Mouse (Mus musculus) right cerebral cortex, postnatal 14 days (tissue): ENCODE results near the gene Arhgap4.

Experiments
- DNase-seq: peaks from one replicate; pipeline ENCODE4 v3.0.0; 2022

The Arhgap4 gene

DNA sequence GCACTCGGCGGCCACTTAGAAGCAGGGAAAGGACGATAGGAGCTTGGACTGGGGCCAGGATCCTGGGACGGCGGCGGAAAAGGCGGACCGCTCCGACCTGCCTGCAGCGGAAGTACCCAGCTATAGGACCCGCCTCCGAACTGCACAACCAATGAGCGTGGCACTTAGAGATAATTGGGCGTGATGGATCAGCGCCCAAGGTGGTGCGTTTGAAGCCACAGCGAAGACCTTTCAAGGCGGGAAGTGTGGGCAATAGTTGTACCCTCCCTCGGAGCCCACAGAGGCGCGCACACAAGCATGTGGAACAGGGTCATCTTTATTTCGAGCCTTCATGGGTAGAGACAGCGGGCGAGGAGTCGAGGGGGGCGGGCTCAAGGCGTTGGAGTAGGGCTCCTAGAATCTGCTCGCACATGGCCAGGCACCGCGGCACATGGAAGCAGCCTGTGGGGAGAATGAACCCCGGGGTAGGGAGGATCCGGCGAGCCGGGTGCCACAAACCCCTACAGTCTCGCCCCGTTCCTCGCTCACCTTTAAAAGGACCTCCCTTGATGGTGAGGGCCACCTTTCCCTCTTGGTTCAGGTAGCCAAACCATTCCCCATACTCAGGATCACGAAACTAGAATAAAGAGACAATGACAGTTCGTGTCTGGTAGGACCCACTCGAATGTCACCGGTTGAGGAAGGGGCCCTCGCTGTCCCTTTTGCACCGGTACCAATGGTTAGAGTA, at the start of gene Arhgap4, which contains the start of gene Naa10:
Arhgap4 (minus strand) TSS at position 48 of the 727 bp plus-strand sequence.
Naa10 (minus strand) TSS at position 122 of the 727 bp plus-strand sequence.
- peak; percentile 87 for DNase-seq

DNA sequence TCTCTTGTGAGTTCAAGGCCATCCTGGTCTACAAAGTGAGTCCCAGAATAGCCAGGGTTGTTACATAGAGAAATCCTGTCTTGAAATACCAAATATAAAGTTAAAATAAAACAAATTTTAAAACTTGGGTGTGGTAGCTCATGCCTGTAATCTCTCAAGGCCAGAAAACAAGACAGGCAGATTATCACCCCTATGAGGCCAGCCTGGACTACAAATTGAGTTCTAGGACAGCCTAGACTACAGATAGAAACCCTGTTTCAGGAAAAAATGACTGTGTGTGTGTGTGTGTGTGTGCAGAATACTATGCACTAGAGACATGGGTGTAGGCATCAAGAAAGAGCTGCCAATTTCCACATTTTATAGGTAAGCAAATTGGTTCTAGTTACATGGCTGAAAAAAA, 49.1 kb upstream of the Arhgap4 start:
- no peak for DNase-seq

DNA sequence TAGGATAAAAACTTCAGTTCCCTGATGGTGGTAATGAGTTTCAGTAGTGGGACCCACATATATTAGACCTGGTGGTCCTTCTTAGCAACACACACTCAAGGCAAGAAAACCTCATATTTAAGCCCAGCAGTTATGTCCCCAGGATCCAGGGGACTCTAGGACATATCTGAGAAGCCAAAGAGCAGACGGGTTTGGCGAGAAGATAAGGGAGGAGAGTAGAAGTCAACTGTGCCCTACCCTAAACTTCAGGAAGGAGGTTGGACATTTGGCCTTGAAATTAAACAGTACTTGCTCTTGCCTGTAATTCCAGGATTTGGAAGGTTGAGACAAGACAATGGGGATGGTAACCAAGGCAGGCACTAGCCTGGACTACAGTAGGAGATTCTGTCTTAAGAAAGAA, 48.1 kb upstream of the Arhgap4 start:
- no peak for DNase-seq

DNA sequence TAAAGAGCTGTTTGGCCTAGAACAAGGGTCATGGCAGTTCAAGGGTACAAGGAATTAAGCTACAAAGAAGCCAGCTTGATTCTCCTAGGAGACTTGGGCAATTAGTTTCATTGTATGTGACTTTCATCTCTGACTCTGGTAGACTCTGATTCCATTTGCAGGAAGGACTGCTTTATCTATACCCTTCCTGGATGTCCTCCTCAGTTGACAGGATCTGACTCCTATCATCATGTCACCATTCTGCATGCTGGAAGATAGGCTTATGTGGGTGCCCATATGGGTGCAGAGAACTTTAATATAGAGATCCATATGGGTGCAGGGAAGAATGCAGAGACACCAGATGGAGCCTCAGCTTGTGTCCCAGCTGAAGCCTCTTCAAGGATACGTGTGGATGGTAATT, 47.5 kb upstream of the Arhgap4 start:
- no peak for DNase-seq

DNA sequence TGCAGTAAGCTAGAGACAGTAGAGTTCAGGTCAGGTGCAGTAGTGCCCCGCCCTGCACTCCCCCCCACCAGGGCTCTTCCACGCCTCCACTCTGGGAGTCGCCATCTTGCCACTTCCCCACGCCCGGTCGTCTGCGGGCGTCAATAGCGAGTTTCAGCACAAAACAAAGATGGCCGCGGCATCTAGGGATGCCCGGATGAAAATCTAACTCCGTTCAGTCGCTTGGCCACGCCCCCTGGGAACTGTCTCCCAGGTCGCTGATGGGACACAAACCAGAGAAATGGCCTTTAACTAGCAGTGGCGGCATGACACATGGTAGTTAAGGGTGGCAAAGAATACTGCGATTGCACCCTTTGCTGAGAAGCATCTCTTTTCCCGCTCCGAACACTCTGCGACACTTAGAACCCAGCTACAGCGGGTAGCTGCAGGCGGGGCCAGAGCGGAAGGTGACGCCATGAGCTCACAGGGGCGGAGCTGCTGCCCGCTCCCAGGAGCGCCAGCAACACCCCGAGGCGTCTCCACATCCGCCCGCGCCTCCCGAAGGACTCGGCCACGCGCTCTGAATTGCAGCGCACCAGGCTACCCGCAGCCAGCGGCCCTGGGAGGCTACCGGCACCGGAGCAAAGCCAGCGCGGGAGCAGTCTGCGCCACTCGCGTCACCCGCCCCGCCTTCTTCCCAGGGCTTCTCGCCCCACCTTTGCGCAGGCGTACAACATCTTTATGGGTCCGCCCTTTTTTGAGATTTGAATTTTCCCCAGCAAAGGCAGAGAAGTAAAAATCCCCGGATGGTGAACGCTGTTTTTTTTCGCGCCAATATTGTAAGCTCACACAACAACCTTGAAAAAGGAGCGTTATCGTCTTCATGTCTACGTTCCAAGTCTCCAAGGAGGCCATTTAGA, 45.8 kb upstream of the Arhgap4 start:
- DNase-seq, result peak; percentile 83

DNA sequence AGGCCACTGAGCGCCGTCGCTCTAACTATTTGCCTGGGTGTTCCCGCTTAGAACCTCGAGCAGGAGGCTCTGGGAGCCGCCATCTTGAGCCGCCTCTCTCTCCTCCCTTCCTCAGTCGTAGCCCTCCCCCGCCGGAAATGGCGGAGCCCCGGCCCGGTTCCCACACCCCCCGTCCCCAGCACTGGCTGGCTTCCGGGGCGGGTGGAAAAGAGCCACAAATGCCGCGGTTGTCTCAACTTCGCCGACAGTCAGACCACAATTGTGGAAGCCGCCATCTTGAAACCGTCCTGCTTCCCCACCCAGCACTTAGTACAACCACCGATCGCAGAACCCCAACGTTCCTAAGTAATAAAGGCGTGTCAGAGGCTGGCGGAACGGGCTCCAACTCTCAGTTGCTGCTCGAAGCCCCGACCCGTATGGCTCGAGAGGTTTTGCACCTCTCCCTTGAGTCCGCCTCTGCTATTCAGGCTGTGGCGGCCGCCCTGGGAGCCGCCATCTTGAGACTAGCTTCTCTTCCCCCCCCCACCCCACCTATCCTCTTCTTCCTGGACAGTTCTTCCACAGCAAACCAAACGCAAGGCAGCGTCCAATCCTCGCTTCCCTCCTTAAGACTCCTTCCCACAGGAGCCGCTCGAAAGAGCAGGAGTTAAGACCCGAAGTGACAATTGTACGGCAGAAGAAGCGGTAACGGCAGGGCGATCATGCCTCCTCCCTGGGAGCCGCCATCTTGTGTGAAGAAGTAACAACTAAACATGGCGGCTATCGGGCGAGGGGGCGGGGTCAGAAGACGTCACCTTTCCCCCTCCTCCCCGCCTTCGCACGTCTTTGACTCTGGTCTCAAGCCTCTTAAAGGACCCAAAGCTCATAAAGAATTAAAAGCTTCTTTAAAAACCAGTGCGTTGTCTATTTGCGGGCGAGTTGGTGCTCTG, 44.8 kb upstream of the Arhgap4 start, which contains the start of gene Hcfc1:
Hcfc1 (minus strand) TSS at position 110 of the 929 bp plus-strand sequence.
- DNase-seq, result peak; percentile 83

DNA sequence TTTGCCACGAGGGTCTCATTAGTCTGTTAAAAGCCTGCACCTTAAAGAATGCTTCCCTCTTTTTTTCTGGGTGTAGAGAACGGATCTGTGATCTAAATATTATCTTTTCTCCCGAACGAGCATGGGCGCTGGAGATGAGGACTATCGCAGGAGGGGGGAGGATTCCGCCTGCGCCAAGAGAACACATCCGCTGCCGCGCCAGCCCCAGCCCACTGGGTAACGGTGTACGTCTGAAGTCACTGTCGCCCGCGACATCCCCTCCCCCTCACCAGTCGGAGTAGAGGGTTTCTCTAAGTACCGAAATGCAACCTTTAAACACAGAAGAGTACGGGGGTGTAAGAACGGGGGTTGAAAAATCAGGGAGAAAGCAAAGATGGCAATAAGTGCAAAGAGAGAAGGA, 43.6 kb upstream of the Arhgap4 start:
- DNase-seq, result peak; percentile 72

DNA sequence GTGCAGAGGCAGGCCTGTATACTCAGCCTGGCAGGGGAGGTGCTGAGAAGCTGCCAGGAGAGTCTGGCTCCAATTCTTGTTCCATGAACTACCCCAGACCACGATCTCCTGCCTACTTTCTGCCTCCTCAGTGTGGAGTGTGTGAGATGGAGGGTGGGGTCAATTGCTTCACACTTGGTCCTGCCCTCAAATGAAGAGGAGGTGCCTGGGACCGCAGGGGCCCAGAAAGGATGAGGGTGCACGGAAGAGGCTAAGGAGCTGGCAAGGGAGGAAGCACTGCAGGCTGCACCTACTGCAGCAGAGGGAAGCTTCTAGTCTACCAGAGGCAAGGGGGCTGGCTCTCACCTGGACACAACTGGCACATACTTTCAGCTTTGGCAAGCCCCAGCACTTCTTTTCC, 42.7 kb upstream of the Arhgap4 start:
- no peak for DNase-seq

DNA sequence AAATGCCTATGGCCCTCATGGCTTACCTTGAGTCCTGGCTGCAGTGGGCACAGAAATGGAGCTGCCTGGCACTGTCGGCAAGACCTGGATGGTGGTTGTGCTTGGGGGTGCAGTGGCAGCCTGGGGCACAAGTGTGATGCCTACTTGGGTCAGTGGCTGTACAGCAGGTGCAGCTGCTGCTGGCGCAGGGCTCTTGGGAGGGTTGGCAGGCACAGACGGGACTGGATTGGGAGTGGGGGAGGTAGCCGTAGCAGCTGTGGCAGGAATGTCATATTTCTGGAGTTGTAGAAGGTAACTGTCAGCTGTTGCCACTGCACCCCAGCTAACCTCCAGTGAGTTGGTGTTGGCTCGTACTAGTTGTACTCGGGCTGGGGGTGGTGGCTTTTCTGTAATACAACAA, 33.3 kb upstream of the Arhgap4 start:
- DNase-seq, result no peak

DNA sequence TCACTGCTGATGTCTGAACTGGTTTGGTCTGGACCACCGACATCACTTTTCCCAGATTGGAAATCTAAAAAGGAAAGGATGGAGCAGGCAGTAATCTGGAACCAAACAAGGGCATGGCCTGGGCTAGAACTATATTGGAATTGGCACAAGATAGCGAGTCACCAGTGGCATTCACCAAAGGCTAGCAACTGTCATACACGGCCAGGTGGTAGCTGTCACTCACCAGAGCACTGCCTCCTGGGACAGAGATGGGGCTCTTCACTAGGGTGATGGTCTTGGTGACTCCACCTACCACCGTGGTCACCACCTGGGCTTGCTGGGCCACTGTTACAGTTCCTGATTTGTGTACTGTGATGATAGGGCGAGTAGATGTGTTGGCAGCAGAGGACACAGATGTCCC, 30.9 kb upstream of the Arhgap4 start:
- DNase-seq, result no peak

DNA sequence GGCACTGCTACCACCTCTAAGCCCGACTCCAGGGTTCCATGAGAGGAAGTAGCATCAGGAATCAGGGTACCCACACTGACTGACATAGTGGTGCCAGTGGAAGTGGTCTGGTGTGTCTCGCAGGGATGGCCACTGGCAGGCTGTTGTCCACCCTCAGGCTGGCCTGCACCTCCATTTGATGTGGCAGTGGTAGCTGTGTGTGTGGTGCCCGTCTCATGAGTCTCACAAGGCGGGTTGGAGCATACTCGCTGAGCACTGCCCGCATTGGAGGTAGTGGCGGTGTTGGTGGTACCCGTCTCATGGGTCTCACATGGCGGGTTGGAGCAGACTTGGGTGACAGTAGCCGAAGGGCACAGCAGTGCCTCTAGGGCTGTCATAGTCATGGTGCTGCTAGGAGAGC, 27.7 kb upstream of the Arhgap4 start:
- DNase-seq, result no peak

DNA sequence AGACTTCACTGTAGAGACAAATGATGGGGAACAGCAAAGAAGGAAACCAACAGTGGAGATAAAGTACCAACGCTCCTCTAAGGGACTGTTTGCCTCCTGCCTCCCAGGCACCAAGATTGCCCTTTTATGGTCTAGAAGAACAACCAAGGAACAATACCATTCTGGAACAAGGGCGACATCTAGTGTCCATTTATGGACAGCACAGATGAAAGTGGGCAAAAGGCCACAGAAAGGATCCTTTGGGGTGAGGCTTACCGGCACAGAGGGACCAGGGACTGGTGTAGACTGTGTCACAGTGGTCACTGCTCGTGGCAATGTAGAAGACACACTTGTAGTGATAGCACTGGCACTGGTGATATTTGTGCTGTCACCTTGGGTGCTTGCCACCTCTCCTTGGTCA, 27.0 kb upstream of the Arhgap4 start:
- DNase-seq, result no peak

DNA sequence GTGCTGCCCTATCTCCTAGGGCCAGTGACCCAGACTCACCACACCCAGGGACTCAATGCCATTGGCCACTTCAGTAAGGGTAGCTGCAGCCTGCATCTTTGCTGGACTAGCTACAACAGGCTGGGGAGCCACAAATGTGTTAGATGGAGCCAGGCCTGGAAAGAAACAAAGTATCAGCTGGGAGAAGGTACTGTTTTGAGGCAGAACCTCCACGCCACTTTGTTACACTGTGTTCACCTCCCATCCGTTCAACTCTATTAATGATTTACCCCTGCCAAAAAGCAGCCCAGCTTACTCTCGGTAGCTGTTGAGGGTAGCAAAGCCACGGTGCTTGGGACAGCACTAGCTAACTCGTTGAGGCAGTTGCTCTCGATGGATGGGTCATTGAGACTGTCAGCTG, 25.2 kb upstream of the Arhgap4 start:
- no peak for DNase-seq

DNA sequence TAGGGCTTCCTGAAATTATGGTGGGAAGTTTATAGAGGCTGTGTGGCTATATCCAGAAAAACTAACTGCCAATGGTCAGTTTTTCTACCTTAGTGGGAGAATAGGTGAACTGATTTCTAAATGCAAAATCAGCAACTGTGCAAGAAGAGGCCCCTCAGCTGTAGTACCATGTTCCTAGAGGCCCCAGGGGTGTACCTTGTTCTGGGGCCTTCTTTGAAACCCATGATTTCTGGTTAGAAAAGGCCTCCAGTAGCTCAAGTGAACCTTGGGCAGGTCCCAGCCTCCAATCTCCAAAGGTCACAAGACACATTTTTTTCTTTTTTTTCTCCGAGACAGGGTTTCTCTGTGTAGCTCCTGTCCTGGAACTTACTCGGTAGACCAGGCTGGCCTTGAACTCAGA, 20.6 kb upstream of the Arhgap4 start:
- DNase-seq, result no peak

DNA sequence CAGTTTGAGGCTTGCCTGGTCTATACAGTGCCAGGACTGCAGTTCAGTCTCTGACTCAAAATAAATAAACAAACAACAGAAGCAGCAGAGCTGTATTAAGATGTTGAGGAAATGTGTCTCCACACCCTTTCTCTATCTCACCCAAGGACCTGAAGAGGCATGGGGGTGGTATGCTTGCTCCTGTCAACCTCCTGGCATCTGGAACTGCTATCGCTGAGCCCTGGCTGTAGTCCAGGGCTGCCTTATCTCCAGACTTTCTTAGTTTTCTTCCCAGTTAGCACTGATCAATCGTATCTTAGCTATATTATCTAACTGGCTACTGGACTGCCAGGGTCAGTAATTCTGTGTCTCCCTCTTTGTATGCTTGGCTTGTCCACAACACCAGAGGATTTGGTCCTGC, 20.2 kb upstream of the Arhgap4 start:
- no peak for DNase-seq

DNA sequence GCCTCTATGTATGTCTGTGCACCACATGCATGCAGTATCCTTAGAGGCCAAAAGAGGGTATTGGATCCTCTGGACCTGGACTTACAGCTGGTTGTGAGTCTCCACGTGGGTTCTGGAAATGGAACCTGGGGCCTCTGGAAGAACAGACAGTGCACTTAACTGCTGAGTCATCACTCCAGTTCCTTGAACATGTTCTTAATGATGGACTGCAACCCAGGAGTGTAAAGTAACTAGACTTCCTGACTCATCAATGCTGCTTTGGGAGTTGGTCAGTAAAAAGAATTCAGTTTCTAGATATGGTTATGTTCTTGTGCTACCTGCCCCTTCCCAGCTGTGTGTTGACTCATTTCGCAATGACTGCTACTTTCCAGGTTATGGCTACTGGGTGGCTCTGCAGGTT, 10.2 kb upstream of the Arhgap4 start:
- DNase-seq, result no peak

DNA sequence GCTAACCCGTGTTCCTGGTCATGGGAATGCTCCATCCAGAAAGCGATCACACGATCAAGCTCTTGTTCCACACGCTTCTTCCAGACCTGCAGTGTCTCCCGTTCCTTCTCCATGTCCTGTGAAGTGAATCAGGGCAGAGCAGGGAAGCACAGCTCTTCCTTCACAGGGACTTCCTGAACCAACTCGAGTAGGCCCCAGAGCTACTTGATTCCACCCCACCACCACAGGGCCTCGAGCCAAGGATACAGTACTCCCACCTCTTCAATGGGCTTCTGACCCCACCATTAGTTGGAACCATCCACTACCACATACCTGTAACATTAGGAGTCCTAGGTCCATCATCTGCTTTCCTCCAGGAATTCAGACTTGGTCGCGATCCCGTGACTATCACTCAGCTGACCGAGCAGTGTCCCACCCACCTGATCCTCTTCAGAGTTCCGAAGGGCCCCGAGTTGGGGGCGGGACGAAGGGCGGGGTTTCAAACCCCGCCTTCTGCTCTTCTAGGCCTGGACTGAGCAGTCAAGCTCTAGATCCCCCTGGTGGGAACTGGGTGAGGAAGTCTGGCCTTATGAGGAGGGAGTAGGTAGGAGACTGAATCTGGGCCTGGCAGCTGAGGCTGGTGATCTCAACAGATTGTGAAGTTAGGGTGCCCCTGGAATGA, 8.9 kb upstream of the Arhgap4 start, which contains the start of gene Renbp:
Renbp (minus strand) TSS at position 449 of the 661 bp plus-strand sequence.
- DNase-seq, result no peak

DNA sequence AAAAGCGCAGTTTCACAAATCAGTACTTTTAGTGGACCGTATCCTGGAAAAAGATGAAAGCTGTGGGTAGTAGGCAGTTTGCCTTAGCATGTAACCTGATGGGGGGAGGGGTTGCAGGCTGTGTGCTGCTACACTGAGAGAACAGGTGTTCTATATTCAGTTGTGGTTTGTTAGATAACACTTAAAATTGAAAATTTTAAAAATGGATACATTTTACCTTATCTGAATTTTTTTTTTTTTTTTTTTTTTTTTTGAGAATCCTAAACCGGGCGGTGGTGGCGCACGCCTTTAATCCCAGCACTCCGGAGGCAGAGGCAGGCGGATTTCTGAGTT, 846 bp upstream of the Arhgap4 start:
- no peak for DNase-seq

DNA sequence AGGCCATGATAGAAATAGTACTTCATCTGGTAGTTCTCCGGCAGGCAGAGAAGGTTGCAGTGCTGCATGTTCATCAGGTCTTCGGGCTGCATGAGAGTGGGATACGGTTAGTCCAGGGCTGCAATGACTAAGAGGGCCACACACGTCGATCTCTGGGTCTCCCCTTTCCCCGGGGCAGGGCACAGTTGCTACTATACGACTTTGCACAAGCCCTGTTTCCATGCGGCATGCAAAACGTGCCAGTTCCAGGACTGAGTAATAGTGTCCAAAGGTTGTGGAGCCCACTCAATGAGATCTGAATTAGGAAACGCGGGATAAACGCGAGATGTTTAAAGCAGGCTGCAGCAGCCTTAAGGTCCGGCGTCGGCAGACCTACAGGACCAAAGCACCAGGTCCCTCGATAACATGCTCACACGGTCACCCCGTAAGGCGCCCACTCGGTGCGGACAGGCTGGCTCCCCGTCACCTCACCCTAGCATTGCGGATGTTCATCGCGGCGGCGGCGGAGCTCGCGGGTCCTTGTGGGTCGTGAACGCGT, 316 bp downstream of the Arhgap4 start:
- no peak for DNase-seq

DNA sequence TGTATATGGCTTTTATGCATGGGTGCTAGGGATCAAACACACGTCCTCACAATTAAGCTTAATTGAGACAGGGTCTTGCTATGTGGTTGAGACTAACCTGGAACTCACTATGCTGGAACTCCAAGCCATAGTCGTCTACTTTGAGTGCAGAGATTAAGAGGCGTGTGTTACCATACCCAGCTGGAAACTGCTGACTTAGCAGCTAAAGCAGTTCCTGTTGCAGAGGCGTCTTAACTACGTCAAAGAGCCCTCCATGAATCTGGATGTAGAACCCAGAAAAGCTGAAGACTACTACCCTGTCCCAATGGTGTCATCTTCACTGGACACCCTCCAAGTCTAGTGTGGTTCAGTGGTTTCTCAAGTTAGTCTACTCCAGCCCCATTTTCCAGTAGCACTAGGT, 3.0 kb downstream of the Arhgap4 start:
- no peak for DNase-seq

DNA sequence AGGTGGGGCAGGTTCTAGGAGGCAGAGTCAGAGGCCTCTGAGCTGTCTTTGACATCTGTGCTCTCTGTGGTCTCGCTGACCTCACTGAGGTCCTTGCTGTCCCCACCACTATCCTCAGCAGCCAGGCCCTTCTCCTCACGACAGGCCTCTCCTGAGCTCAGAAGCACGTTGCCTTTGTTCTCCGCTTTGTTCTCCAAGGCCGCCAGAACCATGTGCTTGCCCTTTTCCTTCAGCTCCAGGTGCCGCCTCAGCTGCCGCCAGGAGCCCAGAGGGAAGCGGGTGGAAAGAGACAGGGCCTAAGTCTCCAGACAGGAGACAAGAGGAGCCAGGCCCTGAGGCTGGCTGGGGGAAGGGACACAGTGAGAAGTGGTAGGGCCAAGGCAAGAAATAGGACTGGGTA, 4.7 kb downstream of the Arhgap4 start:
- no peak for DNase-seq
